Mouse (Mus musculus) liver, embryonic 13.5 days (tissue): ENCODE measurements at regions not wholly inside any gene's neighbourhood (a gene's known extent, or its start where the extent isn't known, plus 50 kb on each side); places are given as distances from the start of the nearest gene placed in this dataset.

ENCODE experiments used
- ATAC-seq: fragments of 200-750 bp; cut with Nextera tagmentation; 2 replicates; pipeline ENCODE4 v1.8.0; 2017; ENCODE audit warnings: low read depth, mild to moderate bottlenecking, moderate number of reproducible peaks, moderate library complexity
- DNase-seq: peaks from one replicate; pipeline ENCODE4 v3.0.0; 2022
- H3K27ac ChIP-seq: fragments of 300-500 bp; sonication (generic); 2 replicates; pipeline ENCODE4 v1.5.1; 2015; ENCODE audit warnings: moderate library complexity, mild to moderate bottlenecking, inconsistent platforms
- H3K27me3 ChIP-seq: fragments of 300-500 bp; sonication (generic); 2 replicates; pipeline ENCODE4 v1.6.1; 2015; ENCODE audit warnings: mild to moderate bottlenecking, inconsistent platforms
- H3K36me3 ChIP-seq: fragments of 300-500 bp; sonication (generic); 2 replicates; pipeline ENCODE4 v1.6.1; 2015; ENCODE audit warnings: mild to moderate bottlenecking, inconsistent platforms
- H3K4me1 ChIP-seq: fragments of 300-500 bp; sonication (generic); replicated peaks from 2 replicates; pipeline ENCODE4 v1.6.1; 2015; ENCODE audit warnings: inconsistent platforms
- H3K4me2 ChIP-seq: fragments of 300-500 bp; sonication (generic); 2 replicates; pipeline ENCODE4 v1.6.1; 2015; ENCODE audit warnings: inconsistent platforms, mild to moderate bottlenecking, moderate library complexity
- H3K4me3 ChIP-seq: fragments of 300-500 bp; sonication (generic); replicated peaks from 2 replicates; pipeline ENCODE4 v1.5.1; 2015; ENCODE audit warnings: mild to moderate bottlenecking, inconsistent platforms
- H3K9ac ChIP-seq: fragments of 300-500 bp; sonication (generic); 2 replicates; pipeline ENCODE4 v1.6.1; 2015; ENCODE audit warnings: mild to moderate bottlenecking, inconsistent platforms
- H3K9me3 ChIP-seq: fragments of 300-500 bp; sonication (generic); replicated peaks from 2 replicates; pipeline ENCODE4 v1.6.1; 2016; ENCODE audit warnings: inconsistent platforms
- WGBS: fragments of 180-500 bp; shearing (Covaris S2); methylation state at CpG from one replicate; pipeline ENCODE4 v1.1.7; 2015; ENCODE audit not compliant: insufficient replicate concordance; 5-methylcytosine and 5-hydroxymethylcytosine counted together

DNA sequence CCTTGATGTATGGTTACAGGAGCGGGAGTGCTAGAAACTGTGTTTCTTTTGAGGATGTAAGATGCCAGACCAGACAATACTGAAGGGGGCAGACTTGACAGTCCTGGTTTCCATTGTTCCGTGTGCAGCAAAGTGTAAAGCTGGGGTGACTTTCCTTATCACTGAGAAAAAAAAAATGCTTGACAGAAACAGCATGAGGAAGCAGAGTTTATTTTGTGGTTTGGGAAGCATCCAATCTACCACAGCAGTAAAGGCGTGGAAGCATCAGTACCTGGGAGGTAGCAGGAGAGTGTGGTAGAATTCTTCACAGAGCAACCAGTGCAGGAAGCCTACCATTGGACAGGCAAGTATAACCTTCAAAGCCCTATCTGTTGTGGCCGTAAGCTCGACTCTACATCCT lies 322.3 kb downstream of the Mycn start:
- ATAC-seq, result no peak
- Histone ChIP-seq H3K9me3 (no peaks in the 10 kb centered on the region), H3K36me3 (no peaks in the 10 kb centered on the region), H3K27ac (no peak overlapping the region), H3K9ac (no peak overlapping the region), H3K4me3 (no peak overlapping the region), H3K4me2 (no peak overlapping the region), H3K4me1 (no peaks in the 10 kb centered on the region; the same call in 1 of the 2 replicates), H3K27me3 (no peaks in the 10 kb centered on the region)
- DNase-seq, result no peak
- 48% methylated on average over 5 of the region's 5 CpGs for WGBS

DNA sequence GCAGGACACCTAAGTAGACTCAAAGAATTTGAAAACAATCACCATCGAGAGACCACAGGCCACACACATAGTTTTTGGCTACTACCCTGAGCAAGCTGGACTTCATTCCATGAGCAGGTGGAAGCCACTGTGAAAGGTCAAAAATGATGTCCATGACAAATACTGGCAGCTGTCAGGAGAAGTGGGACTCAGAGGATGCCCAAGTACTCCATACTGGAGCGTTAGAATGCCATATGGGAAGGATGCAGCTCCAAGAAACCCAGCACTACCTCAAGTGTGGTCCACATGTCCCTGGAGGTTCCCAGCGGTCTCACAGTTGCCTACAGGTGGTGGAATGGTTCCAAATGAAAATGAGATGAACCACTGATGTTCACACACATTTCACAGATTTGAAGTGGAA lies 329.2 kb downstream of the Mycn start:
- DNase-seq, result no peak
- no peak overlapping the region for H3K4me3 ChIP-seq
- no peaks in the 10 kb centered on the region for H3K4me1 ChIP-seq
- 64% methylated on average over 3 of the region's 3 CpGs for WGBS
- no peaks in the 10 kb centered on the region for H3K36me3 ChIP-seq
- no peak overlapping the region for H3K4me2 ChIP-seq
- no peak for ATAC-seq
- H3K27me3 ChIP-seq, result no peaks in the 10 kb centered on the region
- no peaks in the 10 kb centered on the region for H3K9me3 ChIP-seq
- H3K9ac ChIP-seq, result no peak overlapping the region
- H3K27ac ChIP-seq, result no peak overlapping the region

DNA sequence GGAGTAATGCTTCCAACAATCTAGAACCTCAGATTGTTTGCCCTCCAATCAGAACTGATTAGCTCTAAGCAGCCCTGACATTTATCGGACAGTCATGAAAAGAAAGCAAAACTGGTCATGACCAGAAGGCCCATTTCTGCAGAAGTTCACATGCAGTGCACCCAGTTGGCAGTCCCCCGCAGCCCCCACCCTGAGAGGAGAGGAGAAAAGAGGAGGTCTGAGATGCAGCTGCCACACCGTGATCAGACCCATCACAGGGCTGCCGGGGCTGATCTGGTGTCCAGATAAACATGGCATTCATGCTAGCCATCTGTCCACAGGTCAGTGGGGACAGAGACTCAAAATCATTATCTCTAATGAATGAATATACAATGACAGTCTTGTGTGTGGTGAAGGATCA lies 330.9 kb downstream of the Mycn start:
- 61% methylated on average over 4 of the region's 4 CpGs for WGBS
- no peak overlapping the region for H3K9ac ChIP-seq
- no peaks in the 10 kb centered on the region for H3K27me3 ChIP-seq
- H3K4me2 ChIP-seq, result no peak overlapping the region
- no peak for ATAC-seq
- H3K36me3 ChIP-seq, result no peaks in the 10 kb centered on the region
- H3K4me3 ChIP-seq, result no peak overlapping the region
- no peak for DNase-seq
- no peak overlapping the region for H3K27ac ChIP-seq
- H3K4me1 ChIP-seq, result no peaks in the 10 kb centered on the region
- no peaks in the 10 kb centered on the region for H3K9me3 ChIP-seq

DNA sequence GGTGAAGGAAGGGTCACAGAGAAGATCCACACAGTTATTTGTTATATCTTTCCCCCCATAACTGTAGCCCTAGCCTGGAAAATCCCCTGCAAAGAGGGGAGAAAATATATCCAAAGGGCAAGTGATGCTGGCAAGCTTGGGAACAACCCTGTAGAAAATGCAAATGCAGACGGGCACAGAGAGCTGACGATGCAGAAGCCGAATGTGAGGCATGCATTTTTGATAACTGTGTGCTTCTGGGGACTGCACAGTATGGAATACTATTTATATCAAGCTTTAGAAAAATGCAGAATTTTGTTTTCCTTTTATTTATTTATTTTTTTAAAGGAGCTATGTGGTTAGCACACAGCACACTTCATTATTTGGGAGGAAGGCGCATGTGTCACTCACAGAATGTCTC lies 333.7 kb downstream of the Mycn start:
- Histone ChIP-seq H3K4me1 (no peaks in the 10 kb centered on the region), H3K36me3 (no peaks in the 10 kb centered on the region), H3K9me3 (no peaks in the 10 kb centered on the region), H3K27me3 (no peaks in the 10 kb centered on the region), H3K9ac (no peak overlapping the region), H3K27ac (no peak overlapping the region), H3K4me3 (no peak overlapping the region), H3K4me2 (no peak overlapping the region)
- ATAC-seq (no peak), DNase-seq (no peak)
- WGBS, result 87% methylated on average over 4 of the region's 4 CpGs

DNA sequence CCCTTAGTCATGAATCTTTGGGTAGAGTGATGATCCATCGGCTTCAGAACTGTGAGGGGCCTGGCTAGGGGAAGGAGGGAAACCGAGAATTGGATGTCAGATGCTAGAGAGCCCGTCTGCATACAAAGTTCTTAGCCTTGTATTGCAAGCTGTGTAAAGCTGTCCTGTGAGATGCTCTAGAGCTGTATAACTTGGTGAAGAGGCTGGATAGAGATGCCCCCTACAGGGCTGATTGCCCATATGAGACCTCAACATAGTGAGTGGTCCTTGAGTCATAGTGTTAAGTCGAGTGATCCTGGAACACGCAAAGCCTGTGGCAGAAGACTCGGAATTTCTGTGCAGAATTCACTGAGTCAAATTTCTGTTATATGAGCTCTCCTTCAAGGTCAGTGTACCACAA lies 334.8 kb downstream of the Mycn start:
- WGBS, result 74% methylated on average over 6 of the region's 6 CpGs

DNA sequence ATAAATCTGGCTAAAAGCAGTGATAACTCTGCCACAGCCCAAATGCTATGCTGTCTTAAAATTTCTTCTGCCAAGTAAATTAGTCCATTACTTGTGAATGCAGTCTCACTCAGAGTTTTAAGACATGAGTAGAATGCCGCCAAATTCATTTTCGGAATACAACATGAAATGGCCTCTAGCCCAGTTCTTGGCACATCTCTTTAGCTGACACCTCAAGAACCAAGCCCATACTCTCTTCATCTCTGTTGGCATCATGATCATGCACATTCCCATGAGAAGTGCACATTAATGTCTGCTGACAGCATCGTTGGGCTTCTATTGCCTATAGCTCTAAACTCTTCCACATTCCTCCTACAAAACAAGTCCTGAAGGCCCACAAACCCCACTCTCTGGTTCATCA lies 336.2 kb downstream of the Mycn start:
- Histone ChIP-seq H3K4me2 (no peak overlapping the region), H3K9ac (no peak overlapping the region), H3K36me3 (no peaks in the 10 kb centered on the region), H3K4me3 (no peak overlapping the region), H3K27ac (no peak overlapping the region), H3K27me3 (no peaks in the 10 kb centered on the region), H3K4me1 (no peaks in the 10 kb centered on the region), H3K9me3 (no peaks in the 10 kb centered on the region)
- no peak for ATAC-seq
- DNase-seq, result no peak
- WGBS, result 73% methylated on average over 3 of the region's 3 CpGs

More for the DNA sequence above, 334.8 kb downstream of the Mycn start:
- Histone ChIP-seq H3K27me3 (no peaks in the 10 kb centered on the region), H3K9ac (no peak overlapping the region), H3K4me2 (no peak overlapping the region), H3K9me3 (no peaks in the 10 kb centered on the region), H3K27ac (no peak overlapping the region), H3K4me3 (no peak overlapping the region), H3K4me1 (no peaks in the 10 kb centered on the region), H3K36me3 (no peaks in the 10 kb centered on the region)
- ATAC-seq (no peak), DNase-seq (no peak)

DNA sequence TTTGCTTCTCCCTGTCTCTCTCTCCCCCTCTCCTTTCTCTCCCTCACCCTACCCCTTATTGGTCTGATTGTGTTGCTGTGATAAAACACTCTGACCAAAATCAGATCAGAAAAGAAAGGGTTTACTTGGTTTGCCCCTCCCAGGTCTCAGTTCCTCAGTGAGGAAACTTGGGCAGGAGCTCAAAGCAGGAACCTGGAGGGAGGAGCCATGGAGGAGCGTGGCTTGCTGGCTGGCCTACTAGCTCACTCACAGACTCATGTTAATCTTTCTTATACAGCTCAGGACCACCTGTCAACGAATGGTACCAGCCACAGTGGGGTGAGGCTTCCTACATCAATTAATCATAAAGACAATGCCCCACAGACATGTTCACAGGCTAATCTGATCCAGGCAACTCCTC lies 339.4 kb downstream of the Fam49a start:
- Histone ChIP-seq H3K9me3 (no peaks in the 10 kb centered on the region), H3K9ac (no peak overlapping the region), H3K27me3 (no peaks in the 10 kb centered on the region), H3K4me3 (no peak overlapping the region), H3K27ac (no peak overlapping the region), H3K4me2 (no peak overlapping the region), H3K36me3 (no peaks in the 10 kb centered on the region), H3K4me1 (no peaks in the 10 kb centered on the region)
- 16% methylated on average over 2 of the region's 2 CpGs for WGBS
- no peak for DNase-seq
- no peak for ATAC-seq

DNA sequence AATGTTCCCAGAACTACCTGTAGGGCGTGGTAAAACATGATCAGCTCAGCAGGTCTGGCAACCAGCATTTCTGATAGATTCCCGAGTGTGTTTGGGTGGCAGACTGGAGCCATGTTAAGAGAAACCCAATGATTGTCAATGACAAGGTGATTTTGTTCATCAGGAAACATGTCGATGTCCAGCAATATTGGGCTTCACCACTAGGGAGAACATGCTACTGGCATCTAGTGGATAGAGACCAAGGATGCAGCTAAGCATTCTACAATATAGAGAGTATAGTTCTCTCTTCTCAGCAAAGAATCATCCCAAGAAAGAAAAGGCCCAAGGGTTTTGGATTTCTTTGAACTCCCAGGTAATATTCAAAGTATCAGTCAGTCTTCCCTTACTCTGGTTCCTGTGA lies 333.5 kb downstream of the Fam49a start:
- 51% methylated on average over 3 of the region's 3 CpGs for WGBS
- H3K27me3 ChIP-seq, result no peaks in the 10 kb centered on the region
- H3K9me3 ChIP-seq, result no peaks in the 10 kb centered on the region
- no peak for DNase-seq
- no peak overlapping the region for H3K4me3 ChIP-seq
- no peak overlapping the region for H3K9ac ChIP-seq
- no peak for ATAC-seq
- no peak overlapping the region for H3K27ac ChIP-seq
- H3K4me2 ChIP-seq, result no peak overlapping the region
- H3K4me1 ChIP-seq, result 0 out of 2 replicates have a peak, but pooled peaks cover 4% of the 10 kb centered on the region
- no peaks in the 10 kb centered on the region for H3K36me3 ChIP-seq

DNA sequence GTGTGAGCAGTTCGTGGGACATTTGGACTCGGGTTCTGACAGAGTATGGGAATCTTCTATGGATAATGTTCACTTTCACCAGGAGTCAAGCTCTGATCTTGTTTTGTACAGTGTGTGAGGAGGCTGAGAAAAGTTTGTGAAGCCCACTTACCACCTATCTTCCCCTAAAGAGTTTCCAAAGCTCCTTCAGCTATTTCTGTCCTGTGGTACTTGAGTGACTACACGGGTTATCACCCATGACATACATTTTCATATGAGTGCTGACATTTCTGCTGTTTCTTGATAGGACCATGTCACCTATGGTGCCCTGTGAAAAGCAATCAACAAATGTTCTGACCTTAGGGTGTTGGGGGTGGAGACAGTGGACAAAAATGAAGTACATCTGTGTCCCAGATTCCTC lies 332.6 kb downstream of the Fam49a start:
- Histone ChIP-seq H3K4me3 (no peak overlapping the region), H3K4me1 (0 out of 2 replicates have a peak, but pooled peaks cover 4% of the 10 kb centered on the region), H3K9ac (no peak overlapping the region), H3K27me3 (no peaks in the 10 kb centered on the region), H3K4me2 (no peak overlapping the region), H3K9me3 (no peaks in the 10 kb centered on the region), H3K36me3 (no peaks in the 10 kb centered on the region), H3K27ac (no peak overlapping the region)
- 56% methylated on average over 3 of the region's 3 CpGs for WGBS
- ATAC-seq, result no peak
- DNase-seq, result no peak

DNA sequence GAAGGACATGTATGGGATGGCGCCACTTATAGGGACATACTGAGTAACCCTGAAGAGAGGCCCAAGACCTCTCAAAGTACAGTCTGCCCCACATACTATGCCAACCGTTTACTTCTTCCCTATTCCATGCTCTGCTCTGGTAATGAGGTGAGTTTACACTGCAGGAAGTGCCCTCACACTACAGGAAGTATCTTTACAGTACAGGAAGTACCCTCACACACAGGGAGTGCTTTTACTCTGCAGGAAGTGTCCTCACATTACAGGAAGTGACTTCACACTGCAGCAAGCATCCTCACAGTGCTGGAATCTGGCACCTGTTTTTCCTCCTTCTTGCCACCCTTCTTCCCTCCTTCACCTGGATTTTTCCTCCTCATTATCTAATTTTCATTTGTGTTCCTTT lies 331.4 kb downstream of the Fam49a start:
- H3K27me3 ChIP-seq, result no peaks in the 10 kb centered on the region
- WGBS, result 62% methylated on average over 2 of the region's 2 CpGs

DNA sequence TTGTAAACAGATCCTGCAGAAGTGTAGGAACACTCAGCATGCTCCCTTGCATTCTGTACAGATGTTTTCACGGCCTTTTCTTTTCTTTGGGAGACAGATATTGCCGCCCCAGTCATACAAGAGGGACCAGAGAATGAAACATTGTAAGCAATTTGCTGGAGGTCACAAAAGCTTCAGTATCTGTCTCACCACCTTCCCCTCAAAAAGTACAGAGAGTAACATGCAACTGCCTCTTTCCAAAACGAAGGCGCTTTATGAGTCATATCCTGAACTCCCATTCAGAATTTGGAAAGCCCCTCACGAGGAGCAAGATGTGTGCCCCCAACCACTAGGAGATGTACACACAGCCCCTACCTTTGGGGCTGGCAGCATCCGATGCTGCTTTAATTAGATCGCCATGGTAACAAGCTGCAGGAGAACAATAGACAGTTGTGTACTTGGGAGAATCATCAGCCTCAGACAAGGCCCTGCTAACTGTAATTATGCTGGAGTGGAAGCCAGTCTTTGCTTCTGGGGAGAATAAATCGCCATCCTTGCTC lies 328.9 kb downstream of the Fam49a start:
- H3K36me3 ChIP-seq, result no peaks in the 10 kb centered on the region
- DNase-seq, result no peak
- no peak overlapping the region for H3K4me2 ChIP-seq
- H3K9me3 ChIP-seq, result no peaks in the 10 kb centered on the region
- 0 out of 2 replicates have a peak, but pooled peaks cover 4% of the 10 kb centered on the region for H3K4me1 ChIP-seq
- ATAC-seq, result no peak
- no peak overlapping the region for H3K4me3 ChIP-seq
- no peak overlapping the region for H3K9ac ChIP-seq
- no peaks in the 10 kb centered on the region for H3K27me3 ChIP-seq
- 68% methylated on average over 8 of the region's 8 CpGs for WGBS
- no peak overlapping the region for H3K27ac ChIP-seq

More for the DNA sequence above, 331.4 kb downstream of the Fam49a start:
- no peak overlapping the region for H3K4me2 ChIP-seq
- no peak overlapping the region for H3K27ac ChIP-seq
- no peak overlapping the region for H3K4me3 ChIP-seq
- 0 out of 2 replicates have a peak, but pooled peaks cover 4% of the 10 kb centered on the region for H3K4me1 ChIP-seq
- H3K36me3 ChIP-seq, result no peaks in the 10 kb centered on the region
- ATAC-seq (no peak), DNase-seq (no peak)
- H3K9me3 ChIP-seq, result no peaks in the 10 kb centered on the region
- H3K9ac ChIP-seq, result no peak overlapping the region

DNA sequence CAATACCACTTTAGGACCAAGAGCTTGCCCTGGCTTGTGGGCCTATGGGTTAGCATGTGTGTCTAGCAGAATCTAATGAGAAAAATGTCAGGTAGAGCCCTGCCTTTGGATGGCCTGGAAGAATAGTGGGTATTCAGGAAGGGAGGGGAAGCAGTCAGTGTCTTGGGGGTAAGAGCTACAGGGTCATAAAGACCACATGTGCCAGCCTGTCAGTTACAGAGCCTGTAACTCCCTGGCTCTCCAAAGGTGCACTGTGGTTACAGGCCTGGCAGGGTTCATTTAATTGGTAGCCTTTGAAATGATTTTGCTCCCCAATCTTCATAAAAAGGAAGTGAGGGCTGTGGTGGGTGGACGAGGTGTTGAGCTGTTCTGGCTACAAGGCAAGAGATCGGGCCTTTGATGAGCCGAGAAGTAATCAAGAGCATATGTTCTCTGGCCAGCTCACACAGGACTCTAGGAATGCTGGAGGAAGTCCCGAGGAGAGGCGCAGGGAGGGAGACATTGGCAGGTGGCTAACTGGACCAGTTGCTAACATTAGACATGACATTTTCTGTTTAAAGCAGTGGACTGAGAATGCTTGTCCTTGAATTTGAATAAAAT lies 326.9 kb downstream of the Fam49a start:
- Histone ChIP-seq H3K4me1 (no peaks in the 10 kb centered on the region), H3K27me3 (no peaks in the 10 kb centered on the region), H3K36me3 (no peaks in the 10 kb centered on the region), H3K4me2 (no peak overlapping the region), H3K27ac (no peak overlapping the region), H3K9me3 (no peaks in the 10 kb centered on the region), H3K4me3 (no peak overlapping the region), H3K9ac (no peak overlapping the region)
- DNase-seq (no peak), ATAC-seq (no peak)
- WGBS, result 72% methylated on average over 5 of the region's 5 CpGs
